Mouse (Mus musculus) limb, embryonic 14.5 days (tissue): ENCODE data around the gene Adad1. TPM values are rescaled to one million over a fixed set of nuclear protein-coding genes. Genes with fewer than 3 reads are reported as not detected.

Source experiments
- ATAC-seq: fragments of 200-750 bp; cut with Nextera tagmentation; 2 replicates; pipeline ENCODE4 v1.8.0; 2017; ENCODE audit warnings: low read depth, moderate number of reproducible peaks, moderate TSS enrichment; ENCODE audit not compliant: low FRiP score
- DNase-seq: peaks from one replicate; pipeline ENCODE4 v3.0.0-alpha.2; 2015; ENCODE audit warnings: low spot score
- H3K27ac ChIP-seq: fragments of 300-500 bp; sonication (generic); replicated peaks from 2 replicates; pipeline ENCODE4 v1.5.1; 2014; ENCODE audit warnings: low read depth, mild to moderate bottlenecking, low read length, moderate library complexity, mixed read lengths
- H3K27me3 ChIP-seq: fragments of 300-500 bp; sonication (generic); 2 replicates; pipeline ENCODE4 v1.6.1; 2014; ENCODE audit warnings: low read length, mixed read lengths; ENCODE audit not compliant: control insufficient read depth, insufficient read depth
- H3K36me3 ChIP-seq: fragments of 300-500 bp; sonication (generic); 2 replicates; pipeline ENCODE4 v1.6.1; 2014; ENCODE audit warnings: mild to moderate bottlenecking, low read length, moderate library complexity, mixed read lengths; ENCODE audit not compliant: control insufficient read depth, insufficient read depth
- H3K4me1 ChIP-seq: fragments of 300-500 bp; sonication (generic); 2 replicates; pipeline ENCODE4 v1.6.1; 2014; ENCODE audit warnings: antibody characterized with exemption, low read length, mixed read lengths; ENCODE audit not compliant: control insufficient read depth, insufficient read depth
- H3K4me2 ChIP-seq: fragments of 300-500 bp; sonication (generic); replicated peaks from 2 replicates; pipeline ENCODE4 v1.6.1; 2014; ENCODE audit warnings: low read depth, mild to moderate bottlenecking, low read length, moderate library complexity; ENCODE audit not compliant: severe bottlenecking
- H3K4me3 ChIP-seq: fragments of 300-500 bp; sonication (generic); replicated peaks from 2 replicates; pipeline ENCODE4 v1.5.1; 2014; ENCODE audit warnings: low read length
- H3K9ac ChIP-seq: fragments of 300-500 bp; sonication (generic); 2 replicates; pipeline ENCODE4 v1.6.1; 2014; ENCODE audit warnings: mild to moderate bottlenecking, low read depth, low read length, moderate library complexity; ENCODE audit not compliant: severe bottlenecking
- H3K9me3 ChIP-seq: fragments of 300-500 bp; sonication (generic); 2 replicates; pipeline ENCODE4 v1.6.1; 2016; ENCODE audit warnings: low read length; ENCODE audit not compliant: control insufficient read depth
- POLR2A ChIP-seq: fragments of 200-500 bp; IDR thresholded peaks from 2 replicates; pipeline ENCODE4 v1.8.0; 2012; ENCODE audit warnings: inconsistent platforms, mild to moderate bottlenecking, moderate library complexity, borderline replicate concordance; ENCODE audit not compliant: insufficient read depth, insufficient read length; ENCODE audit errors: extremely low read depth
- WGBS: fragments of 180-500 bp; shearing (Covaris S2); extraction: QIAGEN DNeasy Blood & Tissue Kit; methylation state at CpG from one replicate; pipeline ENCODE4 v1.1.7; 2014; 5-methylcytosine and 5-hydroxymethylcytosine counted together
- polyA plus RNA-seq, 2 experiments: library from polyadenylated mRNA; depleted of rRNA in 1 of 2; stranded (reverse) in 1 of 2; unstranded in 1 of 2; fragments of >200 nt; fragmentation: Nextera tagmentation in 1 of 2; extraction: Ambion mirVana in 1 of 2; gene quantifications; 2 replicates each; pipeline versions ENCODE4 v1.2.1 to v1.2.3; 2012 to 2014

Adad1 gene
- polyA plus RNA-seq (2012; rRNA removed) = 0.47 and 0.48 TPM in 2 replicates
- polyA plus RNA-seq (2014; fragmentation: Nextera tagmentation; extraction: Ambion mirVana) = 0.75 and 0.95 TPM in 2 replicates

- H3K4me1 ChIP-seq = no peaks in the 10 kb centered on the region
- ATAC-seq (no peak), DNase-seq (no peak)
- H3K27me3 ChIP-seq = no peaks in the 10 kb centered on the region
- H3K4me3 ChIP-seq = peak within 1 kb of the TSS; percentile 22
- no peaks in the 10 kb centered on the region for H3K36me3 ChIP-seq
- peaks cover 14% of the 10 kb centered on the region; the same call in 1 of the 2 replicates for H3K9me3 ChIP-seq
- no peak for TF ChIP-seq POLR2A
- no peak within 1 kb of the TSS for H3K27ac ChIP-seq
- H3K9ac ChIP-seq = peak within 1 kb of the TSS; percentile 40
- H3K4me2 ChIP-seq = peak within 1 kb of the TSS; percentile 45
- 50% methylated on average over 31 of the region's 39 CpGs for WGBS
These were observed at the start of gene Adad1 for GRCm38 (mm10) chr3:37063406-37063805. Adad1 (plus strand) TSS chr3:37063527.

DNA sequence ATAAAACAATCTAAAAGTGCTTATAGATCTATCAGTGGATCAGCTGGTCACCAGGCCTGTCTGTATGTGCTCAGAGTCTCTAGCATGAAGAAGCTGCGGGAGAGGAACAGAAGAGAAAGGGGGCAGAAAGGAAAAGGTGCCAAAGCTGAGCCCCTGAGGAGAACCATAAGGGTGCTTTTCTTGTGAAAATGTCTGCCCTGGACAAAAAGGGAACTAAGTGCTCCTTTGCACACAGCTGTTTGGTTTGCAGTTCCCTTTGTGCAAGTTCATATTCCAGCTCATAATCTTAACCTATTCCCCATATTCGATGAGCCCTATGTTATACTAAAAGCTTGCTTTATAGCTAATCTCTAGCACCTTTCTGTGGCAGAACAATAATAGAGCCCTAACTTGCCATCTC, 25.3 kb upstream of the Adad1 start:
- H3K36me3 ChIP-seq = peaks cover 68% of the 10 kb centered on the region
- H3K4me2 ChIP-seq = no peak overlapping the region
- no peak overlapping the region for H3K9ac ChIP-seq
- TF ChIP-seq POLR2A = no peak
- 93% methylated on average over 2 of the region's 2 CpGs for WGBS
- no peak overlapping the region for H3K27ac ChIP-seq
- H3K4me3 ChIP-seq = no peak overlapping the region
- H3K27me3 ChIP-seq = no peaks in the 10 kb centered on the region
- H3K4me1 ChIP-seq = no peaks in the 10 kb centered on the region
- ATAC-seq (no peak), DNase-seq (no peak)
- no peaks in the 10 kb centered on the region for H3K9me3 ChIP-seq

DNA sequence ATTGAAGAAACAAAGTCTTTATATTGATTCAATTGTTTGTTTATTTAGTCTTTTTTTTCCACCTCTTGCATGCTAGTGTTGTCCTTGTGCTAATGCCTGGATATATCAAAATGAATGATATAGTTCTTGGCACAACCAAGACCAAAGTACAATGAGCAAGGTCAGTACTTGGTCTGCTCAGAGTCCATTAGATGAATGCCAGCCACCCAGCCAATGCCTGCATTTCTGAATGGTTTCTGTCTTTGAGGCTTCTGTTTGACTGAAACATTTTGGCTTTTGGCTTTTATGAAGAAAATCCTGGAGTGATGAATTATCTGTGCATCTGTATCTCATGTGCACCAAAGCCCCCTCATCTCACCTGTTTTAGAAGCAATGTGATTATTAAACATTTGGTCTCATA, 23.5 kb upstream of the Adad1 start:
- Histone ChIP-seq H3K27me3 (no peaks in the 10 kb centered on the region), H3K4me3 (no peak overlapping the region), H3K4me1 (no peaks in the 10 kb centered on the region), H3K27ac (no peak overlapping the region), H3K9me3 (no peaks in the 10 kb centered on the region), H3K9ac (no peak overlapping the region), H3K36me3 (peaks cover 68% of the 10 kb centered on the region), H3K4me2 (no peak overlapping the region)
- DNase-seq = no peak
- no peak for ATAC-seq
- no peak for TF ChIP-seq POLR2A

DNA sequence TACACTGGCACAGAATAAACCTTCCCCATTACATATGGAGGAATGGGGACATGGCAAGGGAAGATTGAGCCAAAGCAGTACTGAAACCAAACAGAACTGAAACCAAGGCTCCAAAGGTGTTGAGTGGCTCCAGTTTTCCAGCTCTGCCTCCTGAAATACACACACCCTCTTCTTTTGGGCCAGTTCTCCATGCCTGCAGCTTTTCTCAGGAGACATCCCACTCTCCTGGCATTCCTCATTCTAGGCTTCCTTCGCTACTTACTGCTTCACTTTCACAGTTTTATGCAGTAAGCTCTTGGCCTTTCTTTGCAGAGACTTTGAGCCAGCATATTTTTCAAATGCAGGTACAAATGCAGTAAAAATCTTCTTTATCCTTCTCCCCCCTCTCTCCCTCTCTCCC, 11.8 kb upstream of the Adad1 start:
- Histone ChIP-seq H3K27ac (no peak overlapping the region), H3K9ac (no peak overlapping the region), H3K9me3 (no peaks in the 10 kb centered on the region), H3K4me3 (no peak overlapping the region), H3K27me3 (no peaks in the 10 kb centered on the region), H3K36me3 (peaks cover 20% of the 10 kb centered on the region), H3K4me1 (no peaks in the 10 kb centered on the region), H3K4me2 (no peak overlapping the region)
- no peak for TF ChIP-seq POLR2A
- DNase-seq = no peak
- 93% methylated on average over 1 of the region's 1 CpGs for WGBS
- no peak for ATAC-seq

DNA sequence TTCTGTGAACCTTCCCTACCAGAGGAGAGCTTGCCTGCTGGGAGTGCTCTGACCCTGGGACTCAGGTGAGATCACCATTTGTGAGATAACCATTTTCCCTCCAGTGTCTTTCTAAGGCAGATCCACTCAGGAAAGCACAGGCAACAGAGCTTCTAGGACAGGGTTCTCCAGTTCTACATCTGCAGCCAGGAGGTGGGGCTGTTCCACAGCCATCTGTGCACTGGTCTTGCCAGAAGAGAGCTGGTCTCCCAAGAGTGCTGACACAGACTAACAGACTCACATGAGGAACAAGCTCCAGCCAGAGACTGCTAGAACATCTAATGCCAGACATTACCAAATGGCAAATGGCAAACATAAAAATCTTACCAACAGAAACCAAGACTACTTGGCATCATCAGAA, 9.9 kb downstream of the Adad1 start:
- no peak overlapping the region for H3K9ac ChIP-seq
- H3K27ac ChIP-seq = no peak overlapping the region
- no peak overlapping the region for H3K4me2 ChIP-seq
- H3K36me3 ChIP-seq = no peaks in the 10 kb centered on the region
- DNase-seq = no peak
- no peak overlapping the region for H3K4me3 ChIP-seq
- no peaks in the 10 kb centered on the region for H3K27me3 ChIP-seq
- TF ChIP-seq POLR2A = no peak
- ATAC-seq = no peak
- no peaks in the 10 kb centered on the region for H3K9me3 ChIP-seq
- no peaks in the 10 kb centered on the region for H3K4me1 ChIP-seq

DNA sequence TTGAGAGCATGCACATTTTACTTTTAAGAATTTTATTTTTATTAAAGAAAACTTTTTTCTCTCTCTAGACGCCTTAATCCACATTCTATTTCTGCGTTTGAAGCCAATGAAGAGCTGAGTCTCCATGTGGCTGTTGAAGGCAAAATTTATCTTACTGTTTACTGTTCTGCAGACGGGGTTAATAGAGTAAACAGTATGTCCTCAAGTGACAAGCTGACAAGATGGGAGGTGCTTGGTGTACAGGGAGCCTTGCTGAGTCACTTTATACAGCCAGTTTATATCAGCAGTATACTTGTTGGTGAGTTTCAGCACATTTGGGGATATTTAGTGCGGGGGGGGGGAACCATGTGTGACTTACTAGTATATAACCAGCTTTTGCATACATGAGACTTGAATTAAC, 21.5 kb downstream of the Adad1 start:
- DNase-seq (no peak), ATAC-seq (no peak)
- no peak overlapping the region for H3K4me3 ChIP-seq
- no peaks in the 10 kb centered on the region for H3K36me3 ChIP-seq
- no peaks in the 10 kb centered on the region for H3K27me3 ChIP-seq
- no peak overlapping the region for H3K27ac ChIP-seq
- H3K9ac ChIP-seq = no peak overlapping the region
- no peak overlapping the region for H3K4me2 ChIP-seq
- 74% methylated on average over 4 of the region's 4 CpGs for WGBS
- no peaks in the 10 kb centered on the region for H3K9me3 ChIP-seq
- H3K4me1 ChIP-seq = no peaks in the 10 kb centered on the region
- no peak for TF ChIP-seq POLR2A
